Mouse (Mus musculus) forebrain, embryonic 14.5 days (tissue): ENCODE data around the gene R3hcc1l. TPM values are rescaled to one million over a fixed set of nuclear protein-coding genes. Genes with fewer than 3 reads are reported as not detected.

Experiments used
- ATAC-seq: fragments of 200-750 bp; cut with Nextera tagmentation; 2 replicates; pipeline ENCODE4 v1.8.0; 2017; ENCODE audit warnings: mild to moderate bottlenecking, moderate library complexity
- DNase-seq: peaks from one replicate; pipeline ENCODE4 v3.0.0-alpha.2; 2015; ENCODE audit warnings: low spot score
- H3K27ac ChIP-seq: fragments of 300-500 bp; sonication (generic); 2 replicates; pipeline ENCODE4 v1.5.1; 2014; ENCODE audit warnings: low read depth, mild to moderate bottlenecking, control low read depth, low read length, moderate library complexity
- H3K27me3 ChIP-seq: fragments of 300-500 bp; sonication (generic); replicated peaks from 2 replicates; pipeline ENCODE4 v1.6.1; 2014; ENCODE audit warnings: low read length, control low read depth, mixed read lengths; ENCODE audit not compliant: control insufficient read depth, insufficient read depth
- H3K36me3 ChIP-seq: fragments of 300-500 bp; sonication (generic); 2 replicates; pipeline ENCODE4 v1.6.1; 2014; ENCODE audit warnings: low read length, control low read depth; ENCODE audit not compliant: control insufficient read depth, insufficient read depth
- H3K4me1 ChIP-seq: fragments of 300-500 bp; sonication (generic); 2 replicates; pipeline ENCODE4 v1.6.1; 2014; ENCODE audit warnings: antibody characterized with exemption, low read length, control low read depth; ENCODE audit not compliant: control insufficient read depth, insufficient read depth
- H3K4me2 ChIP-seq: fragments of 300-500 bp; sonication (generic); 2 replicates; pipeline ENCODE4 v1.6.1; 2014; ENCODE audit warnings: mild to moderate bottlenecking, control low read depth, low read length
- H3K4me3 ChIP-seq: fragments of 300-500 bp; sonication (generic); 2 replicates; pipeline ENCODE4 v1.5.1; 2014; ENCODE audit warnings: low read depth, low read length, control low read depth
- H3K9ac ChIP-seq: fragments of 300-500 bp; sonication (generic); 2 replicates; pipeline ENCODE4 v1.6.1; 2014; ENCODE audit warnings: mild to moderate bottlenecking, low read length, control low read depth, moderate library complexity
- H3K9me3 ChIP-seq: fragments of 300-500 bp; sonication (generic); replicated peaks from 2 replicates; pipeline ENCODE4 v1.6.1; 2016; ENCODE audit warnings: low read length, control low read depth, mixed read lengths; ENCODE audit not compliant: control insufficient read depth
- WGBS: fragments of 180-500 bp; shearing (Covaris S2); extraction: QIAGEN DNeasy Blood & Tissue Kit; methylation state at CpG from one replicate; pipeline ENCODE4 v1.1.7; 2014; 5-methylcytosine and 5-hydroxymethylcytosine counted together
- polyA plus RNA-seq: library from polyadenylated mRNA; unstranded; fragments of >200 nt; fragmentation: Nextera tagmentation; extraction: Ambion mirVana; gene quantifications from 2 replicates; pipeline ENCODE4 v1.2.1, GENCODE M21; 2014

Gene R3hcc1l
- polyA plus RNA-seq, 1 experiment from 2014 or later: 15.8 TPM

DNA sequence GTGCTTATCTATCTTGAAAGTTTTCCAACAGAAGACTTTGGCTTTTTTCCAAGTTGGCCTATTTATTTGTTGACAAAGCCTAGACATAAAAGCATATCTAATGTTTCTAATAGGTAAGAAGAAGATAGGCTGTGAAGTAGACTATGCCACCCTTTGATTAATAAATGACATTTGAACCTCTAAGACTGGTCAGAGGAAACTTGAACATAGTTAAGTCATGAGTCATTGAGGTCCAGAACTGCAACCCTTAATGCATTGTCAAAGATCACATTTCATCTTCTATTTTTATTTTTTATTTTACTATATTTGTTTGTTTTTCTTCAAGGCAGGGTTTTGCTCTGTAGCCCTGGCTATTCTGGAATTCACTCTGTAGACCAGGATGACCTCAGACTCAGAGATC lies 48.5 kb downstream of the R3hcc1l start:
- Histone ChIP-seq H3K9ac (no peak overlapping the region), H3K36me3 (0 out of 2 replicates have a peak, but pooled peaks cover 3% of the 10 kb centered on the region), H3K4me1 (no peaks in the 10 kb centered on the region; the same call in 1 of the 2 replicates), H3K27me3 (no peaks in the 10 kb centered on the region), H3K9me3 (no peaks in the 10 kb centered on the region), H3K27ac (no peak overlapping the region), H3K4me3 (no peak overlapping the region), H3K4me2 (no peak overlapping the region)
- ATAC-seq (no peak), DNase-seq (no peak)

DNA sequence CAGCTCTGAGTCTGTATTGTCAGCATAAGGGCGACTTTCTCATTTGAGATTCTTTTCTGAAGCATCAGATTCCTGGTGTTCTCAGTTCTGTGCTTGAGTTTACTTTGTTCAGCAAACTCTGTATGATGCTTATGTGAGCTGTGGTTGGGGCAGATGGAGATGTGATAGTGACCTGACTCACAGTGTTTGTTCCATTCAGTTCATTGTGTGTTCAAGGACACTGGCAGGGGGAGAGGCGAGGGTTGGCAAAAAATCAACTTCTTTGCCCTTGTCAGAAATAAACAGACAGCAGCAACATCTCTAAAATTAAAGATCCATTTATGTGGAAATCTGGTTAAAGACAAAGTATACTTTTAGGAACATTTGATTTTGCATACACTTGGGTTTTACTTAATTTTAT lies 50.5 kb downstream of the R3hcc1l start:
- no peaks in the 10 kb centered on the region for H3K27me3 ChIP-seq
- no peaks in the 10 kb centered on the region for H3K36me3 ChIP-seq
- no peak overlapping the region for H3K4me2 ChIP-seq
- no peak overlapping the region for H3K9ac ChIP-seq
- no peaks in the 10 kb centered on the region for H3K9me3 ChIP-seq
- H3K27ac ChIP-seq: no peak overlapping the region
- peak; percentile 23 for DNase-seq
- no peak for ATAC-seq
- WGBS: 65% methylated on average over 2 of the region's 2 CpGs
- no peak overlapping the region for H3K4me3 ChIP-seq
- no peaks in the 10 kb centered on the region; the same call in 1 of the 2 replicates for H3K4me1 ChIP-seq

DNA sequence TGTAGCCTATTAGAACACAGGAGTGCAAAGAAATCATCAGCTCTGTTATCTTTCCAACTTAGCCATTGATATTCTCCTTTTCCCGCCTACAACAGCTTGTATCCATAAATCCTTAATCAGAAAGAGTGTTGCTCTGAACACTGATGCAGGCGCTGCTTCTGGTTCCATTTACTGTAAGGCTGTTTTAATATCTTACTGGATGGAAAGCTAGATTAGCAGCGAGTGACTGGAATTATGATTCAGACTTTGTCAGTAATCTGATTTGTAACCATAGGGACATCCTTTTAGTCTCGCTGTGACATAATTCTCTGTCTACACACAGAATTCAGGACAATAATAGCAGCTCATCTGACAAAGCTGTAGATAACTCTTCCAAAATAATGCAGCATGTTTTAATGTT lies 52.7 kb downstream of the R3hcc1l start:
- no peak overlapping the region for H3K27ac ChIP-seq
- H3K4me3 ChIP-seq: no peak overlapping the region
- no peaks in the 10 kb centered on the region for H3K36me3 ChIP-seq
- H3K9ac ChIP-seq: no peak overlapping the region
- WGBS: 86% methylated on average over 4 of the region's 4 CpGs
- H3K9me3 ChIP-seq: no peaks in the 10 kb centered on the region
- ATAC-seq: no peak
- H3K27me3 ChIP-seq: no peaks in the 10 kb centered on the region
- H3K4me2 ChIP-seq: no peak overlapping the region
- peak; percentile 7 for DNase-seq
- H3K4me1 ChIP-seq: no peaks in the 10 kb centered on the region; the same call in 1 of the 2 replicates

DNA sequence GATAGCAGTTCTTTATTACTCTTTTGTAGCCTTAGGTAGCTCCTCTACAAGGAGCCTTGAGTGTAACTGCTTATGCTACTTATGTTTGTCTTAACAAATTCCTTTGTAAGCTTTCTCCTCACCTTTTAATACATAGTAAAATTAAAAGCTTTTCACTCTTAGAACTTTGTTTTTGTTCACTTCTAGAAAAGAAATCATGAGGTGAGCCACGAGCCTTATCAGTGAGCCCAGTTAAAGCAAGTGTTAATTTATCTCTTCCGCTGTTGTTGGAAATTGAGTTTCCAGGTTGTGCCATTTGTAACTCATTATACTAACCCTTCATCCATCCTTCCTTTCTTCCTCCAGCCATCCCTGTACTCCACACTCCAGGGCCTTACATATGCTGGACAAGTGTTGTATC lies 56.8 kb downstream of the R3hcc1l start:
- WGBS: 88% methylated on average over 2 of the region's 2 CpGs
- no peak overlapping the region for H3K4me2 ChIP-seq
- DNase-seq: no peak
- no peaks in the 10 kb centered on the region; the same call in 1 of the 2 replicates for H3K4me1 ChIP-seq
- H3K27ac ChIP-seq: no peak overlapping the region
- H3K36me3 ChIP-seq: no peaks in the 10 kb centered on the region
- no peak for ATAC-seq
- no peak overlapping the region for H3K4me3 ChIP-seq
- H3K9ac ChIP-seq: no peak overlapping the region
- H3K27me3 ChIP-seq: no peaks in the 10 kb centered on the region
- H3K9me3 ChIP-seq: no peaks in the 10 kb centered on the region

GRCm38 (mm10) chr19:42576856-42577255 lies 58.3 kb downstream of the R3hcc1l start:
- H3K27ac ChIP-seq: no peak overlapping the region
- H3K27me3 ChIP-seq: no peaks in the 10 kb centered on the region
- no peaks in the 10 kb centered on the region for H3K9me3 ChIP-seq
- WGBS: 100% methylated on average over 1 of the region's 1 CpGs
- no peaks in the 10 kb centered on the region for H3K36me3 ChIP-seq
- H3K9ac ChIP-seq: no peak overlapping the region
- H3K4me1 ChIP-seq: no peaks in the 10 kb centered on the region
- no peak overlapping the region for H3K4me2 ChIP-seq
- ATAC-seq: no peak
- DNase-seq: no peak
- H3K4me3 ChIP-seq: no peak overlapping the region

DNA sequence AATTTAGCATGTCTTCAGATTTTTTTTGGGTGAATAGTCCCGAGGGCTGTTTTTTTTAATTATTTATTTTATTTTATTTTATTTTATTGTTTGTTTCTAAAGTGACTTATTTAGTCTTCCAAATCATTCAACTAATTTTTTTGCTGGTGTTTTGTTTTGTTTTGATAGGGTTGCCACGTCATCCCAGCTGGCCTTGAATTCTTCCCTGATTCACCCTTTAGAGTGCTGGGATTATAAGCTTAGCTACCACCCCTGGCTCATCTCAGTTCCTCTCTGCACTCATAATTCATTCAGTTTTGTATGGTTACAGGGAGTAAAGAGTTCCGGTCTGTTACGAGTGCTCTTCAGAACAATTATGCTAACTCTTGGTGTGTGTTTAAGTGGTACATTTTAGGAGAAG lies 60.1 kb downstream of the R3hcc1l start:
- Histone ChIP-seq H3K9me3 (no peaks in the 10 kb centered on the region), H3K4me3 (no peak overlapping the region), H3K36me3 (0 out of 2 replicates have a peak, but pooled peaks cover 3% of the 10 kb centered on the region), H3K4me2 (no peak overlapping the region), H3K9ac (no peak overlapping the region), H3K27ac (no peak overlapping the region), H3K4me1 (no peaks in the 10 kb centered on the region), H3K27me3 (no peaks in the 10 kb centered on the region)
- no peak for ATAC-seq
- 83% methylated on average over 4 of the region's 4 CpGs for WGBS
- DNase-seq: no peak

DNA sequence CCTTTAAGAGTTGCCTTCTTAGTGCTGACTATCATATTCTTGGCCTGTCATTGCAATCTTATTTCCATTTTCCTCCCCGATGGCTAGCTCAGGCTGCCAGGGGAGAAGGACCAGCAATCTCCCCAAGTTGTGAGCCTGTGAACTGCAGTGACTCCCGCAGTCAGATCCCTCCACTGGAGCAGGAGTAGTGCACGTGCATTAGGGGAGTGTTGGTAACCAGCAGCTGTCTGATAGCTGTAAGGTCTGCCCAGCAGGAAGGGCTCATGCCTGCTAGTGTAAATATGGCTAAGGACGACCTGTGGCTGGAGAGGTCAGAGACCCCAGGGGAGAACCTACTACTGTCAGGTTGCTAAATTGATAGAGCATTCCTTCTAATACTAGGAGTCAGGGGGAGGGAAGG lies 62.1 kb downstream of the R3hcc1l start:
- no peak overlapping the region for H3K4me3 ChIP-seq
- H3K4me1 ChIP-seq: no peaks in the 10 kb centered on the region
- H3K36me3 ChIP-seq: 0 out of 2 replicates have a peak, but pooled peaks cover 3% of the 10 kb centered on the region
- H3K27ac ChIP-seq: no peak overlapping the region
- ATAC-seq (no peak), DNase-seq (no peak)
- no peak overlapping the region for H3K9ac ChIP-seq
- no peak overlapping the region for H3K4me2 ChIP-seq
- no peaks in the 10 kb centered on the region for H3K27me3 ChIP-seq
- WGBS: 64% methylated on average over 4 of the region's 4 CpGs
- no peaks in the 10 kb centered on the region for H3K9me3 ChIP-seq

- H3K36me3 ChIP-seq: 0 out of 2 replicates have a peak, but pooled peaks cover 3% of the 10 kb centered on the region
- H3K4me1 ChIP-seq: peaks cover 2% of the 10 kb centered on the region; the same call in 1 of the 2 replicates
- no peak overlapping the region for H3K9ac ChIP-seq
- no peaks in the 10 kb centered on the region for H3K9me3 ChIP-seq
- no peak overlapping the region for H3K27ac ChIP-seq
- H3K4me2 ChIP-seq: no peak overlapping the region
- no peak overlapping the region for H3K4me3 ChIP-seq
- H3K27me3 ChIP-seq: no peaks in the 10 kb centered on the region
- ATAC-seq (no peak), DNase-seq (no peak)
- WGBS: 84% methylated on average over 13 of the region's 13 CpGs
These were observed 64.3 kb downstream of the R3hcc1l start for GRCm38 (mm10) chr19:42582811-42583370.

- ATAC-seq: no peak
- Histone ChIP-seq H3K4me3 (no peak overlapping the region), H3K4me2 (no peak overlapping the region), H3K36me3 (0 out of 2 replicates have a peak, but pooled peaks cover 3% of the 10 kb centered on the region), H3K27me3 (no peaks in the 10 kb centered on the region), H3K9ac (no peak overlapping the region), H3K4me1 (peaks cover 9% of the 10 kb centered on the region; the same call in 1 of the 2 replicates), H3K27ac (no peak overlapping the region), H3K9me3 (no peaks in the 10 kb centered on the region)
- no peak for DNase-seq
- 94% methylated on average over 5 of the region's 5 CpGs for WGBS
These were observed 65.1 kb downstream of the R3hcc1l start for GRCm38 (mm10) chr19:42583677-42584076.
